Mouse (Mus musculus): Measurements from ENCODE around the gene Shroom3. TPM values are rescaled to one million over a fixed set of nuclear protein-coding genes. Genes with fewer than 3 reads are reported as not detected.
A peak's percentile ranks its signal among the peaks of the same experiment; 100 is the strongest.

The Shroom3 gene
- polyA plus RNA-seq, 1 experiment from 2014 or later, result 19.7 TPM

- WGBS, result 15% methylated on average over 13 of the region's 13 CpGs
- peaks cover 46% of the 10 kb centered on the region for H3K4me1 ChIP-seq (replicated peaks)
- no peaks in the 10 kb centered on the region for H3K9me3 ChIP-seq (replicated peaks)
- H3K27me3 ChIP-seq (replicated peaks), result no peaks in the 10 kb centered on the region
- H3K4me3 ChIP-seq, result peak overlapping the region; percentile 44
- peak overlapping the region; percentile 78 for H3K27ac ChIP-seq (ENCODE audit: poor library complexity, severe bottlenecking)
- peak overlapping the region; percentile 49 for H3K9ac ChIP-seq
- H3K36me3 ChIP-seq, result no peaks in the 10 kb centered on the region
- ATAC-seq (ENCODE audit: insufficient number of reproducible peaks, low FRiP score), result no peak
- peak overlapping the region; percentile 67 for H3K4me2 ChIP-seq
Measured at GRCm38 (mm10) chr5:92809416-92809750, 126.1 kb downstream of the Shroom3 start.

GRCm38 (mm10) chr5:92810922-92811533 lies 127.8 kb downstream of the Shroom3 start:
- Histone ChIP-seq H3K4me2 (peak overlapping the region; percentile 56), H3K27ac (ENCODE audit: poor library complexity, severe bottlenecking) (peak overlapping the region; percentile 92), H3K4me3 (peak overlapping the region; percentile 8; the same call in 1 of the 2 replicates), H3K27me3 (replicated peaks) (no peaks in the 10 kb centered on the region), H3K9me3 (replicated peaks) (no peaks in the 10 kb centered on the region), H3K4me1 (replicated peaks) (peaks cover 51% of the 10 kb centered on the region), H3K36me3 (no peaks in the 10 kb centered on the region), H3K9ac (peak overlapping the region; percentile 59)
- WGBS, result 16% methylated on average over 9 of the region's 9 CpGs
- ATAC-seq (ENCODE audit: insufficient number of reproducible peaks, low FRiP score), result no peak

- Histone ChIP-seq H3K4me3 (no peak overlapping the region), H3K4me1 (replicated peaks) (peaks cover 51% of the 10 kb centered on the region), H3K27ac (ENCODE audit: poor library complexity, severe bottlenecking) (peak overlapping the region; percentile 92), H3K36me3 (no peaks in the 10 kb centered on the region), H3K9me3 (replicated peaks) (no peaks in the 10 kb centered on the region), H3K9ac (peak overlapping the region; percentile 38; the same call in 1 of the 2 replicates), H3K27me3 (replicated peaks) (no peaks in the 10 kb centered on the region), H3K4me2 (peak overlapping the region; percentile 56)
- ATAC-seq (ENCODE audit: insufficient number of reproducible peaks, low FRiP score), result no peak
- 40% methylated on average over 7 of the region's 7 CpGs for WGBS
Measured at GRCm38 (mm10) chr5:92811761-92812160, 128.5 kb downstream of the Shroom3 start.

GRCm38 (mm10) chr5:92812936-92813335 lies 129.7 kb downstream of the Shroom3 start:
- Histone ChIP-seq H3K4me2 (peak overlapping the region; percentile 56), H3K4me3 (no peak overlapping the region), H3K27ac (ENCODE audit: poor library complexity, severe bottlenecking) (peak overlapping the region; percentile 92), H3K27me3 (replicated peaks) (no peaks in the 10 kb centered on the region), H3K36me3 (no peaks in the 10 kb centered on the region), H3K4me1 (replicated peaks) (peaks cover 45% of the 10 kb centered on the region), H3K9ac (no peak overlapping the region), H3K9me3 (replicated peaks) (no peaks in the 10 kb centered on the region)
- WGBS, result 13% methylated on average over 8 of the region's 8 CpGs
- ATAC-seq (ENCODE audit: insufficient number of reproducible peaks, low FRiP score), result no peak; the same call in 1 of the 2 replicates

- Histone ChIP-seq H3K36me3 (no peaks in the 10 kb centered on the region), H3K4me2 (no peak overlapping the region), H3K27ac (ENCODE audit: poor library complexity, severe bottlenecking) (0 out of 2 replicates have a peak overlapping the region, but pooled peaks have one; percentile 2), H3K27me3 (replicated peaks) (no peaks in the 10 kb centered on the region), H3K4me1 (replicated peaks) (peaks cover 39% of the 10 kb centered on the region), H3K4me3 (no peak overlapping the region), H3K9me3 (replicated peaks) (no peaks in the 10 kb centered on the region), H3K9ac (no peak overlapping the region)
- ATAC-seq (ENCODE audit: insufficient number of reproducible peaks, low FRiP score), result no peak
- 84% methylated on average over 5 of the region's 5 CpGs for WGBS
Measured at GRCm38 (mm10) chr5:92813562-92813961, 130.3 kb downstream of the Shroom3 start.

GRCm38 (mm10) chr5:92814621-92815020 lies 131.4 kb downstream of the Shroom3 start:
- Histone ChIP-seq H3K27me3 (replicated peaks) (no peaks in the 10 kb centered on the region), H3K4me2 (no peak overlapping the region), H3K9me3 (replicated peaks) (no peaks in the 10 kb centered on the region), H3K36me3 (no peaks in the 10 kb centered on the region), H3K4me3 (no peak overlapping the region), H3K9ac (no peak overlapping the region), H3K27ac (ENCODE audit: poor library complexity, severe bottlenecking) (no peak overlapping the region), H3K4me1 (replicated peaks) (peaks cover 35% of the 10 kb centered on the region)
- WGBS, result 81% methylated on average over 3 of the region's 3 CpGs
- no peak for ATAC-seq (ENCODE audit: insufficient number of reproducible peaks, low FRiP score)

GRCm38 (mm10) chr5:92817122-92817822 lies 134.0 kb downstream of the Shroom3 start:
- 0 out of 2 replicates have a peak overlapping the region, but pooled peaks have one; percentile 7 for H3K27ac ChIP-seq (ENCODE audit: poor library complexity, severe bottlenecking)
- peaks cover 29% of the 10 kb centered on the region for H3K4me1 ChIP-seq (replicated peaks)
- H3K4me3 ChIP-seq, result no peak overlapping the region
- H3K9me3 ChIP-seq (replicated peaks), result no peaks in the 10 kb centered on the region
- no peak for ATAC-seq (ENCODE audit: insufficient number of reproducible peaks, low FRiP score)
- H3K4me2 ChIP-seq, result no peak overlapping the region
- no peaks in the 10 kb centered on the region for H3K36me3 ChIP-seq
- H3K27me3 ChIP-seq (replicated peaks), result no peaks in the 10 kb centered on the region
- WGBS, result 74% methylated on average over 11 of the region's 11 CpGs
- H3K9ac ChIP-seq, result no peak overlapping the region

GRCm38 (mm10) chr5:92821370-92821769 lies 138.1 kb downstream of the Shroom3 start:
- Histone ChIP-seq H3K9me3 (replicated peaks) (no peaks in the 10 kb centered on the region), H3K27me3 (replicated peaks) (no peaks in the 10 kb centered on the region), H3K4me1 (replicated peaks) (peaks cover 56% of the 10 kb centered on the region), H3K27ac (ENCODE audit: poor library complexity, severe bottlenecking) (no peak overlapping the region; the same call in 1 of the 2 replicates), H3K9ac (no peak overlapping the region), H3K4me3 (no peak overlapping the region), H3K4me2 (no peak overlapping the region), H3K36me3 (no peaks in the 10 kb centered on the region)
- no peak for ATAC-seq (ENCODE audit: insufficient number of reproducible peaks, low FRiP score)
- 60% methylated on average over 3 of the region's 3 CpGs for WGBS

- ATAC-seq (ENCODE audit: insufficient number of reproducible peaks, low FRiP score), result no peak
- 60% methylated on average over 7 of the region's 7 CpGs for WGBS
- peak overlapping the region; percentile 79 for H3K27ac ChIP-seq (ENCODE audit: poor library complexity, severe bottlenecking)
- no peak overlapping the region for H3K4me2 ChIP-seq
- no peaks in the 10 kb centered on the region for H3K9me3 ChIP-seq (replicated peaks)
- no peak overlapping the region for H3K4me3 ChIP-seq
- H3K4me1 ChIP-seq (replicated peaks), result peaks cover 61% of the 10 kb centered on the region
- H3K36me3 ChIP-seq, result no peaks in the 10 kb centered on the region
- H3K9ac ChIP-seq, result no peak overlapping the region
- no peaks in the 10 kb centered on the region for H3K27me3 ChIP-seq (replicated peaks)
Measured at GRCm38 (mm10) chr5:92823495-92823894, 140.3 kb downstream of the Shroom3 start.

- Histone ChIP-seq H3K4me3 (no peak overlapping the region), H3K4me2 (0 out of 2 replicates have a peak overlapping the region, but pooled peaks have one; percentile 11), H3K27me3 (replicated peaks) (no peaks in the 10 kb centered on the region), H3K27ac (ENCODE audit: poor library complexity, severe bottlenecking) (peak overlapping the region; percentile 79), H3K36me3 (no peaks in the 10 kb centered on the region), H3K9ac (no peak overlapping the region), H3K9me3 (replicated peaks) (no peaks in the 10 kb centered on the region), H3K4me1 (replicated peaks) (peaks cover 61% of the 10 kb centered on the region)
- WGBS, result 38% methylated on average over 10 of the region's 10 CpGs
- ATAC-seq (ENCODE audit: insufficient number of reproducible peaks, low FRiP score), result 0 out of 2 replicates have a peak, but pooled peaks have one; percentile 51
Measured at GRCm38 (mm10) chr5:92824304-92825009, 141.2 kb downstream of the Shroom3 start.

GRCm38 (mm10) chr5:92830391-92830790 lies 147.2 kb downstream of the Shroom3 start:
- Histone ChIP-seq H3K4me2 (no peak overlapping the region), H3K27ac (ENCODE audit: poor library complexity, severe bottlenecking) (no peak overlapping the region), H3K9me3 (replicated peaks) (no peaks in the 10 kb centered on the region), H3K36me3 (no peaks in the 10 kb centered on the region), H3K4me1 (replicated peaks) (peaks cover 25% of the 10 kb centered on the region), H3K9ac (no peak overlapping the region), H3K27me3 (replicated peaks) (no peaks in the 10 kb centered on the region), H3K4me3 (no peak overlapping the region)
- 79% methylated on average over 1 of the region's 1 CpGs for WGBS
- no peak for ATAC-seq (ENCODE audit: insufficient number of reproducible peaks, low FRiP score)
